15 mouse cellular contexts compared by ENCODE assay signal in genomic region chr6:113892091-113892674, GRCm38 (mm10).
A peak's percentile ranks its signal among the peaks of the same experiment; 100 is the strongest.
DNase-seq lines count a peak whose midpoint lies in the region; ATAC-seq and TF ChIP-seq lines count a peak whose summit lies in the region.
"Had no signal": no experiment of that assay in that cellular context is flagged by ENCODE, and none has a peak within 500 bp of the region (broad histone marks: within the 10 kb centered on the region; RNA-seq: fewer than 3 reads in every experiment).

No protein-coding gene starts in this region.

- no peak for TF ChIP-seq CTCF in brain, embryonic 14.5 days (IDR thresholded peaks at IDR 0.05; ENCODE audit: borderline replicate concordance, extremely low read depth, insufficient read depth, insufficient read length)

- H3K4me3 ChIP-seq in heart, embryonic 11.5 days (ENCODE audit: low read depth, low read length), result no peak overlapping the region
- no peak overlapping the region for H3K4me3 ChIP-seq in hindbrain, embryonic 12.5 days
- peak overlapping the region; percentile 68; the same call in 1 of the 2 replicates for H3K4me3 ChIP-seq in midbrain, embryonic 16.5 days (ENCODE audit: low read depth, low read length)

- 46% methylated on average over 13 of the region's 13 CpGs for WGBS in heart, embryonic 11.5 days (ENCODE audit: insufficient replicate concordance)
- 54% methylated on average over 13 of the region's 13 CpGs for WGBS in hindbrain, embryonic 12.5 days
- 47% methylated on average over 13 of the region's 13 CpGs for WGBS in midbrain, embryonic 16.5 days

- ATAC-seq in heart, embryonic 11.5 days (replicated peaks; ENCODE audit: insufficient number of reproducible peaks, low FRiP score, low TSS enrichment), result 0 out of 2 replicates have a peak, but pooled peaks have one; percentile 24
- ATAC-seq in hindbrain, embryonic 12.5 days (ENCODE audit: low FRiP score), result no peak
- peak; percentile 18 for ATAC-seq in midbrain, embryonic 16.5 days

- DNase-seq in heart, postnatal 14 days, result no peak
- DNase-seq in brain, embryonic 14.5 days (ENCODE audit: low read depth), result peak; percentile 28
- DNase-seq in urinary bladder, postnatal 25 days (ENCODE audit: low spot score), result no peak
- DNase-seq in kidney, postnatal 4 days, result no peak
- no peak for DNase-seq in thymus, postnatal 4 days
- DNase-seq: adrenal gland, postnatal 36 days; gastrocnemius, postnatal 36 days; lung, postnatal 36 days had no signal

- no peaks in the 10 kb centered on the region for H3K4me1 ChIP-seq in heart, embryonic 11.5 days (ENCODE audit: control insufficient read depth, insufficient read depth, low read length)
- peaks cover 36% of the 10 kb centered on the region for H3K4me1 ChIP-seq in hindbrain, embryonic 12.5 days
- H3K4me1 ChIP-seq in midbrain, embryonic 16.5 days (ENCODE audit: control insufficient read depth, insufficient read depth, low read length), result peaks cover 22% of the 10 kb centered on the region

- H3K27me3 ChIP-seq in heart, embryonic 11.5 days (ENCODE audit: control insufficient read depth, insufficient read depth, low read length), result peaks cover 70% of the 10 kb centered on the region
- H3K27me3 ChIP-seq in hindbrain, embryonic 12.5 days, result peaks cover 43% of the 10 kb centered on the region
- H3K27me3 ChIP-seq in midbrain, embryonic 16.5 days (ENCODE audit: control insufficient read depth, insufficient read depth, low read depth, low read length), result no peaks in the 10 kb centered on the region; the same call in 1 of the 2 replicates

- H3K9ac ChIP-seq in heart, embryonic 11.5 days (ENCODE audit: low read depth, low read length), result no peak overlapping the region
- no peak overlapping the region for H3K9ac ChIP-seq in hindbrain, embryonic 12.5 days
- peak overlapping the region; percentile 83 for H3K9ac ChIP-seq in midbrain, embryonic 16.5 days (ENCODE audit: low read depth, low read length)
- H3K9ac ChIP-seq: liver, embryonic 14.5 days had no signal

- no peak for TF ChIP-seq POLR2A in brain, embryonic 14.5 days (IDR thresholded peaks at IDR 0.05; ENCODE audit: borderline replicate concordance, extremely low read depth, insufficient read depth, insufficient read length, poor library complexity, severe bottlenecking)

- H3K9me3 ChIP-seq in heart, embryonic 11.5 days (replicated peaks; ENCODE audit: control insufficient read depth, low read length), result no peaks in the 10 kb centered on the region
- H3K9me3 ChIP-seq in hindbrain, embryonic 12.5 days (replicated peaks), result no peaks in the 10 kb centered on the region
- no peaks in the 10 kb centered on the region for H3K9me3 ChIP-seq in midbrain, embryonic 16.5 days (replicated peaks; ENCODE audit: control insufficient read depth, low read length, poor library complexity, severe bottlenecking)
- H3K9me3 ChIP-seq: embryonic facial prominence, embryonic 10.5 days; limb, embryonic 10.5 days had no signal

- intact Hi-C loops in heart, postnatal 14 days (cut with DNase I), result no loop called here

- no peaks in the 10 kb centered on the region for H3K36me3 ChIP-seq in heart, embryonic 11.5 days (ENCODE audit: control insufficient read depth, insufficient read depth, low read length)
- H3K36me3 ChIP-seq in hindbrain, embryonic 12.5 days, result no peaks in the 10 kb centered on the region
- no peaks in the 10 kb centered on the region for H3K36me3 ChIP-seq in midbrain, embryonic 16.5 days (ENCODE audit: control insufficient read depth, insufficient read depth, low read length)
- H3K36me3 ChIP-seq: embryonic facial prominence, embryonic 10.5 days; limb, embryonic 10.5 days had no signal

- H3K4me2 ChIP-seq in heart, embryonic 11.5 days, result no peak overlapping the region
- H3K4me2 ChIP-seq in hindbrain, embryonic 12.5 days (replicated peaks), result peak overlapping the region; percentile 64
- H3K4me2 ChIP-seq in midbrain, embryonic 16.5 days (ENCODE audit: low read length), result peak overlapping the region; percentile 60

- no peak overlapping the region for H3K27ac ChIP-seq in heart, embryonic 11.5 days (ENCODE audit: low read depth, low read length)
- H3K27ac ChIP-seq in hindbrain, embryonic 12.5 days, result 0 out of 2 replicates have a peak overlapping the region, but pooled peaks have one; percentile 71
- H3K27ac ChIP-seq in midbrain, embryonic 16.5 days (ENCODE audit: low read length), result peak overlapping the region; percentile 87
- H3K27ac ChIP-seq: kidney, postnatal 0 days; limb, embryonic 10.5 days; liver, embryonic 14.5 days had no signal
